Mouse (Mus musculus): Measurements from ENCODE around the gene Ttc21a. TPM values are rescaled to one million over a fixed set of nuclear protein-coding genes. Genes with fewer than 3 reads are reported as not detected.

Gene Ttc21a
- polyA plus RNA-seq, 1 experiment, result 5.0 TPM

DNA sequence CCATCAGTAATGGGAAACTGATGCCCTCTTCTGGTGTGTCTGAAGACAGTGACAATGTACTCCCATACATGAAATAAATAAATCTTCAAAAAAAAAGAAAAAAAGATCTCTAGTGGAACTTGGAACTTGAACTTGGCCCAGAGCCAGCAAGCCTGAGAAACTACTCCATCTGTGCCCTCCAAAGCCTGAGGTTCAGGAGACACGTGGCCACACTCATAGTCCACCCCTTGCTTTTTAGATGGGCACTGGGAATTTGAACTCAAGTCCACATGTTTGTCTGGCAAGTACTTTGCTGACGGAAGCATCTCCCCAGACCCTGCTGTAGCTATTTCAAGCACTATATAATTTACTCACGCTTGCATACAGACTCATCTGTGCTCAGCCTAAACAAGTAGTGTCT, 27.8 kb downstream of the Ttc21a start:
- Histone ChIP-seq H3K27ac (ENCODE audit: control insufficient read depth, insufficient read depth, low read depth, low read length, poor library complexity) (no peak overlapping the region), H3K4me3 (replicated peaks; ENCODE audit: control insufficient read depth, low read depth, low read length) (no peak overlapping the region), H3K4me1 (ENCODE audit: control insufficient read depth, insufficient read depth, low read length) (no peaks in the 10 kb centered on the region)
- 72% methylated on average over 3 of the region's 3 CpGs for WGBS
- TF ChIP-seq POLR2A (IDR thresholded peaks at IDR 0.05; ENCODE audit: borderline replicate concordance, control insufficient read depth, low read depth, low read length) (no peak), CTCF (IDR thresholded peaks at IDR 0.05; ENCODE audit: control insufficient read depth, insufficient read depth, low read length) (no peak)

DNA sequence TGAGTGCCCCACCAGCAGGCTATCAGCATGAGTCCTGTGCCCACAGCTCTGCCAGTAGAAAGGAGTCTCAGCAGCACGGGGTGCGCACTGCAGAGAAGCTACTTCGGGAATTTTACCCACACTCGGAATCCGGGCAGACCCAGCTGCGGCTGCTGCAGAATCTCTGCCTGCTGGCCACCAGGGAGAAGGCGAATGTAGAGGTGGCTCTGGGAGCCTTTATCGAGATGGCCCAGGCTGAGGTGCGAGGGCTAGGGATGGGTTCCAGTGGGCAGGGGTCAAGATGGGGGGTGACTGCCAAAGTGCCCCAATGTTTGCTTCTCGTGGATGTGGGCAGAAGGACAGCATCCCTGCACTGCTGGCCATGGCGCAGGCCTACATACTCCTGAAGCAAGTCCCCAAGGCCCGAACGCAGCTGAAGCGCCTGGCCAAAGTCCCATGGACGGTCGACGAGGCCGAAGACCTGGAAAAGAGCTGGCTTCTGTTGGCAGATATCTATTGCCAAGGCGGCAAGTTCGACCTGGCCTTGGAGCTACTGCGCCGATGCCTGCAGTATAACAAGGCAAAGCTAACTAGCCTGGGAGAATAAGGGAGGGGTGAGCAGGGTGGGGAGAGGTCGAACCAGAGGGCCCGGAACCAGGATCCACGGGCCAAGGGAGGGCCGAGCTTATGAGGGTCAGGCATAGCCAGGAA, 29.0 kb downstream of the Ttc21a start:
- no peak overlapping the region for H3K27ac ChIP-seq (ENCODE audit: control insufficient read depth, insufficient read depth, low read depth, low read length, poor library complexity)
- WGBS, result 90% methylated on average over 26 of the region's 26 CpGs
- no peaks in the 10 kb centered on the region for H3K4me1 ChIP-seq (ENCODE audit: control insufficient read depth, insufficient read depth, low read length)
- no peak overlapping the region for H3K4me3 ChIP-seq (replicated peaks; ENCODE audit: control insufficient read depth, low read depth, low read length)
- no peak for TF ChIP-seq CTCF (IDR thresholded peaks at IDR 0.05; ENCODE audit: control insufficient read depth, insufficient read depth, low read length)
- TF ChIP-seq POLR2A (IDR thresholded peaks at IDR 0.05; ENCODE audit: borderline replicate concordance, control insufficient read depth, low read depth, low read length), result no peak

DNA sequence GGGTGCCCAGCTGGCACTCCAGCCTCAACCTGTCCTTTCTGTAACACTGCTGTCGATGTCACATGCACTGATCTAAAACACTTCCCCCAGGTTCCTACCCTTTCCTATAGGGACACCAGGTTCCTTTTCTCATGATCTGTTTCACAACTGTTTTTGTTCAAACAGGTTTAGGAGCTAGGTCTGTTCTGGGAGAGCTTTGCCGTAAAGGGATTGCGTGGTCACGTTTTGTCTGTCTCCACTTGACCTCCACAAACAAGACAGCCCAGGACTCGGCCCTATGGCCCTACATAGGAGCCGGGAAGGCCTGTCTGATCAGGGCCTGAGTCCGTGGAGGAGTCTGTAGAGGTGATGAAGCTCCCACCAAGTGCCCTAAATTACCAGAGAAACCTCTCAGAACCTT, 32.4 kb downstream of the Ttc21a start:
- TF ChIP-seq POLR2A (IDR thresholded peaks at IDR 0.05; ENCODE audit: borderline replicate concordance, control insufficient read depth, low read depth, low read length) (no peak), CTCF (IDR thresholded peaks at IDR 0.05; ENCODE audit: control insufficient read depth, insufficient read depth, low read length) (no peak)
- Histone ChIP-seq H3K27ac (ENCODE audit: control insufficient read depth, insufficient read depth, low read depth, low read length, poor library complexity) (no peak overlapping the region), H3K4me1 (ENCODE audit: control insufficient read depth, insufficient read depth, low read length) (no peaks in the 10 kb centered on the region), H3K4me3 (replicated peaks; ENCODE audit: control insufficient read depth, low read depth, low read length) (no peak overlapping the region)
- WGBS, result 68% methylated on average over 7 of the region's 7 CpGs

DNA sequence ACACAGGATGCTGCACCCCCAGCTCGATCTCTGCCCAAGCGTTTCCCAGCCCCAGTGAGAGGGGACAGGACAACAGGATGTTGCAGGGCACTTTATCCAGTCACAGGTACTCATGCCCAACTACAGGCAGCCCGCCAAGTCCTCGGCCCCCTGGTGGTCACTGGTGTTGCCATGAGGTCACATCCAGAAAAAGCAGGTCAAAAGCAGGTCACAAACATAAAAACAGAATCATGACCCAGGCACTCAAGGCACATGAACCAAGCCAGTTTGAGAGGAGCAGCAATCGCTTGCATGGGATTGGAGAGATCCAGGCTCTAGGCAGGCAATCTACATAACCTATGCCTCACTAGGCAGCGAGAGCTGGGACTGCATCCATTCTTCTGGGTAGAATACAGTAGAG, 32.8 kb downstream of the Ttc21a start:
- TF ChIP-seq POLR2A (IDR thresholded peaks at IDR 0.05; ENCODE audit: borderline replicate concordance, control insufficient read depth, low read depth, low read length), result no peak
- TF ChIP-seq CTCF (IDR thresholded peaks at IDR 0.05; ENCODE audit: control insufficient read depth, insufficient read depth, low read length), result peak; percentile 55; the same call in 1 of the 2 replicates
- no peak overlapping the region for H3K27ac ChIP-seq (ENCODE audit: control insufficient read depth, insufficient read depth, low read depth, low read length, poor library complexity)
- WGBS, result 51% methylated on average over 6 of the region's 6 CpGs

DNA sequence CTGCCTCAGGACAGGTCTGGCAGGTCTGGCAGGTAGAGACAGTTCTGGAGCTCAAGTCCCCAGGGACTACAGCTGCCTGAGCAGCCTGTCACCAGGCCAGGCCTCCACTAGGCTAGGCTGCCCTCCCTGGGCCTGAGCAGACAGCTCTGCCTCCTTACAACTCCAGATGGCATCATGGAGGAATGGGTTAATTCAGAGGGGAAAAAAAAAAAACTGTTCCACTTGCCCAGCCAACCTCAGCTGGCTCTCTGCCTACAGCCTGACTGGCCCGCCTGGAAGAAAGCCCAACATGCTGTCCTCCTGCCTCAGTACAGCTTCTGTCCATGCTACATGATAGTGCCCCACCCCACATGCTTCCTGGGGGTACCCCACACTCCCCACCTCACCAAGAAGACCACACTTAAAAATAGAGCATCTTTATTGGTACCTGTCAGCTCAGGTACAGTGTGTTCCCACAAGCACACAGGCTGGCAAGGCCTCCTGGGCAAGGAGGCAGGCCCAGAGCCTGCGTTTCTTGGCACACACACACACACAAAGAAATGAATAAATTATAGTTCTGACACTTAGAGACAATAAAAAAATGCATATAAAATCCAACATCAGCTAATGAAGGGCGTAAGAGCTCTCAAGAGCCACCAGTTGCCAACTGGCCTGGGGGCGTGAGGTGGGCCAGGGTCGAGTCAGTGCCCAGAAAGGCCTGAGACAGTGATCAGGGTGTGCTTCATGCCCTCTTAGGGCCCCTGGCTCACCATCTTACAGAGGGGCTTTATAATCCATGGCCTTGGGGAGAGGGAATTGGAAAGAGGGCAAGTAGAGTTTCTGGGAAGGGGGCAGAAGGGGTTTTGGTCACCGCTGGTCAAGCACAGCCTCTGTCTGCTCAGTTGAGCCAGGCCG, 33.6 kb downstream of the Ttc21a start:
- TF ChIP-seq POLR2A (IDR thresholded peaks at IDR 0.05; ENCODE audit: borderline replicate concordance, control insufficient read depth, low read depth, low read length) (no peak), CTCF (IDR thresholded peaks at IDR 0.05; ENCODE audit: control insufficient read depth, insufficient read depth, low read length) (no peak)
- H3K4me1 ChIP-seq (ENCODE audit: control insufficient read depth, insufficient read depth, low read length), result no peaks in the 10 kb centered on the region
- 69% methylated on average over 7 of the region's 7 CpGs for WGBS
- H3K27ac ChIP-seq (ENCODE audit: control insufficient read depth, insufficient read depth, low read depth, low read length, poor library complexity), result no peak overlapping the region; the same call in 1 of the 2 replicates
- no peak overlapping the region for H3K4me3 ChIP-seq (replicated peaks; ENCODE audit: control insufficient read depth, low read depth, low read length)

More for the DNA sequence above, 32.8 kb downstream of the Ttc21a start:
- no peaks in the 10 kb centered on the region for H3K4me1 ChIP-seq (ENCODE audit: control insufficient read depth, insufficient read depth, low read length)
- H3K4me3 ChIP-seq (replicated peaks; ENCODE audit: control insufficient read depth, low read depth, low read length), result no peak overlapping the region

DNA sequence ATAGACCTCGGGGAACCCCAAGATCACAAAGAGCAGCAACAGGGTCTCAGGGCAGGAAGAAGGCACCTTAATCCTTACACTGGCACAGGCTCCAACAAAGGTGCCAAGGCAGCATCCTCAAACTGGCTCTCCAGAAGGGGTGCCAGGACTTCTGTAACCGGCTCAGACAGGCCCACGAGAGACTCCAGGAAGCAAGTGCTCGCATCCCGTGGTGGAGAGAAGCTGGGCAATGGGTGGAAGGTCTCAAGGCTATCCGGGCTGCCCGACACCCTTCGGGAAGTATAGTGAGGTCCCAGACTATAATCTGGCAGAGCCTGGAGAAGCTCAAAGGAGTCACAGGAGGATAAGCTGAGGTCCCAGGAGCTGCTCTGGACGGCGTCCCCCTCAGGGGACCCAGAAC, 34.8 kb downstream of the Ttc21a start:
- Histone ChIP-seq H3K27ac (ENCODE audit: control insufficient read depth, insufficient read depth, low read depth, low read length, poor library complexity) (no peak overlapping the region), H3K4me3 (replicated peaks; ENCODE audit: control insufficient read depth, low read depth, low read length) (no peak overlapping the region), H3K4me1 (ENCODE audit: control insufficient read depth, insufficient read depth, low read length) (peaks cover 2% of the 10 kb centered on the region; the same call in 1 of the 2 replicates)
- TF ChIP-seq POLR2A (IDR thresholded peaks at IDR 0.05; ENCODE audit: borderline replicate concordance, control insufficient read depth, low read depth, low read length) (no peak), CTCF (IDR thresholded peaks at IDR 0.05; ENCODE audit: control insufficient read depth, insufficient read depth, low read length) (no peak)
- WGBS, result 84% methylated on average over 10 of the region's 10 CpGs

DNA sequence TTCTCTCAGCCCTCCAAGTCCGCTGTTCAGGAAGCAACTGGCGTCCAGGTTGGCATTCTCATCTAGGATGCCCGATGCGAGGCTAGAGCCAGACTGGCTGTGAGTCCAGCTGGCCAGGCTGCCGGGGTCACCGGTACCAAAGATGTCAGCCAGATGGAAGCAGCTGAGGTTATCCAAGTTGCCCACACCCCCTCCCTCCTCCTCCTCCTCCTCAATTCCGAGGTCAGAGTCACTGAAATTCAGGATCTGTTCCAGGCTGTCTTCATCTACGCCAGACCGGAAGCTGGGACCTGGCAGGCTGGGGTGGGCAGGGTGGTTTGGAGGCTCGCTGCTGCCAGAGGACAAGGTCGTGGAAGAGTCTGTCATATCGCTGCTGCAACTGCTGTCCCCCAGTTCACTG, 35.2 kb downstream of the Ttc21a start:
- 86% methylated on average over 12 of the region's 12 CpGs for WGBS
- Histone ChIP-seq H3K4me1 (ENCODE audit: control insufficient read depth, insufficient read depth, low read length) (peaks cover 3% of the 10 kb centered on the region; the same call in 1 of the 2 replicates), H3K4me3 (replicated peaks; ENCODE audit: control insufficient read depth, low read depth, low read length) (no peak overlapping the region), H3K27ac (ENCODE audit: control insufficient read depth, insufficient read depth, low read depth, low read length, poor library complexity) (no peak overlapping the region)
- TF ChIP-seq CTCF (IDR thresholded peaks at IDR 0.05; ENCODE audit: control insufficient read depth, insufficient read depth, low read length) (no peak), POLR2A (IDR thresholded peaks at IDR 0.05; ENCODE audit: borderline replicate concordance, control insufficient read depth, low read depth, low read length) (no peak)

DNA sequence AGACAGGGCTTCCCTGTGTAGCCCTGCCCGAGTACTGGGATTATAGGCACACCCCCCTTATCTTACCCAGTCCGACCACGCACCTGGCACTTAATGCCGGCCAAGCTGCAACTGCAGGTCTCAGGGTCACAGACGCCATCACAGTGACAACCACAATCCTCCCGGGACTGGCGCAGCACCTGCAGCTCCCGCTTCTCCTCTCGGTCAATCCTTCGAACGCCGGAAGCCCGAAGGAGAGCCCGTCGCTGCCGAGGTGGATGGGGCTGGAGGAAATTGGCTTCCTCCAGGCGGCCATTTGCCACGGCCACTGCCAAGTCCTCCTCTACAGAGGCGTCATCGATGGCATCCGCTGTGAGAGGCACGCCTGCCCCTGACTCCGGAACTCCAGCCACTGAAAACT, 35.9 kb downstream of the Ttc21a start:
- Histone ChIP-seq H3K4me1 (ENCODE audit: control insufficient read depth, insufficient read depth, low read length) (peaks cover 3% of the 10 kb centered on the region; the same call in 1 of the 2 replicates), H3K27ac (ENCODE audit: control insufficient read depth, insufficient read depth, low read depth, low read length, poor library complexity) (no peak overlapping the region), H3K4me3 (replicated peaks; ENCODE audit: control insufficient read depth, low read depth, low read length) (no peak overlapping the region)
- 86% methylated on average over 23 of the region's 23 CpGs for WGBS
- TF ChIP-seq POLR2A (IDR thresholded peaks at IDR 0.05; ENCODE audit: borderline replicate concordance, control insufficient read depth, low read depth, low read length) (no peak), CTCF (IDR thresholded peaks at IDR 0.05; ENCODE audit: control insufficient read depth, insufficient read depth, low read length) (no peak)
